Mouse (Mus musculus) T-helper 2 cell (primary cell): ENCODE results near the gene Tbc1d8.

Experiments
- in situ Hi-C: fragments of 300-600 bp; cut with MboI, MseI; formaldehyde crosslinking; loops from one replicate; pipeline ENCODE4 v1.15.1; 2025; ENCODE audit warnings: high pct_unique_total_duplicates

Gene Tbc1d8

DNA sequence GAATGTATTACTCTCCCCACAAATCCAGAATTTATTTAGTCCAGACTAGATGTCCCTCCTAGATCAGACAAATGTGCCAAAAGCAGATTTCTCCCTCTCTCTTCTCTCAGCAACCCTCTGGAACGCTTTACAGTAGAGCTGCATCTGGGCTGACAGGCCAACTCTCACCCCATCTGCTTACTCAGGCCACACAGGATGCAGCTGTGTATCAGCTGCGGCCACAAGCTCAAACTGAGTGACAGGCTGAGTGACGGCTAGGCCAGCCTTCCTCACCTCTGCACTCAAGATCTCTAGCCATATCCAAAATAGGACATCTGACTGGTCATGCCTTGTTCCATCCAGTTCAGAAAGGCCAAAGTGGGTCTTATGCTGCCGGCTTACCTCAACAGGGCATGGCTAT is 82.2 kb downstream of the Tbc1d8 start:
- in situ Hi-C loops: no loop called here

- in situ Hi-C loops: loop anchor here (5.0 kb wide), 1 partner anchor 108 kb away; no protein-coding TSS in a partner anchor
Measured at GRCm38 (mm10) chr1:39394650-39395049, 83.9 kb downstream of the Tbc1d8 start.

- in situ Hi-C loops: loop anchor here (5.0 kb wide), 1 partner anchor 108 kb away; no protein-coding TSS in a partner anchor
Measured at GRCm38 (mm10) chr1:39394096-39394495, 84.5 kb downstream of the Tbc1d8 start.

GRCm38 (mm10) chr1:39393217-39393867 is 85.2 kb downstream of the Tbc1d8 start:
- in situ Hi-C loops: loop anchor here (5.0 kb wide), 1 partner anchor 109 kb away; no protein-coding TSS in a partner anchor

GRCm38 (mm10) chr1:39392189-39392588 is 86.4 kb downstream of the Tbc1d8 start:
- in situ Hi-C loops: loop anchor here (5.0 kb wide), 1 partner anchor 110 kb away; no protein-coding TSS in a partner anchor

DNA sequence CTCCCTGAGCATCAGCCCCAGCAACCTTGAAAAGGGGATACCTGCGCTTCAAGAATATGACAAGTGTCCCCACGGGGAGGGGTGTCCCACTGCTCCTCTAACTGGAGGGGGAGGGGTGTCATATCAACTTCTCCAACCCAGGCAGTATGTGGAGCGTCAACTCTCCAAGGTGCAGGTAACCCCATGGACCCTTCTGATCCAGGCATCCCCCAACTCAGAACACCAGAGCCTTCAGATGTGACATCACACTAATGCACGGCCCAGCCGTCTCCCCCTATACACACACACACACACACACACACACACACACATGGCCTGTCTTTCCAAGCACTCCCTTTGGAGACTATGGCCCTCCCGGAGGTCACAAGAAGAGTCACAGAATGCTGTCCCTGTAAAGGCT is 86.9 kb downstream of the Tbc1d8 start:
- in situ Hi-C loops: loop anchor here (5.0 kb wide), 1 partner anchor 111 kb away; no protein-coding TSS in a partner anchor

GRCm38 (mm10) chr1:39389338-39389737 is 89.2 kb downstream of the Tbc1d8 start:
- in situ Hi-C loops: loop anchor here (5.0 kb wide), 1 partner anchor 73 kb away; no protein-coding TSS in a partner anchor

DNA sequence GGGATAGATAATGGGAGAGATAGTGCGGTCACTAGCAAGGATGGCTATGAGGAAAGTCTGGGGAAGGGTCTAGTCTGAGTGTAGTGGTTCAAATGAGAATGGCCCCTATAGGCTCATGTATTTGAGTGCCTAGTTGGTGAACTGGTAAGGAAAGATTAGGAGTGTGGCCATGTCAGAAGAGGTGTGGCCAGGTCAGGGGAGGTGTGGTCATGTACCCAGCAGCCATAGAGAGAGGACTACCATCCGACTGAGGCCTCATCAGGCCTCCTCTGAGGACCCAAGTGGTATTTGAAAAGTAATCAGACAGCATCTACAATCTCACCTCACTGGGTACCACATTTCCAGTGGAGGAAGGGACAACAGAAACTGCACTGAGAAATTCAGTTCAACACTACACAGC is 90.4 kb downstream of the Tbc1d8 start:
- in situ Hi-C loops: loop anchor here (5.0 kb wide), 1 partner anchor 74 kb away; no protein-coding TSS in a partner anchor

DNA sequence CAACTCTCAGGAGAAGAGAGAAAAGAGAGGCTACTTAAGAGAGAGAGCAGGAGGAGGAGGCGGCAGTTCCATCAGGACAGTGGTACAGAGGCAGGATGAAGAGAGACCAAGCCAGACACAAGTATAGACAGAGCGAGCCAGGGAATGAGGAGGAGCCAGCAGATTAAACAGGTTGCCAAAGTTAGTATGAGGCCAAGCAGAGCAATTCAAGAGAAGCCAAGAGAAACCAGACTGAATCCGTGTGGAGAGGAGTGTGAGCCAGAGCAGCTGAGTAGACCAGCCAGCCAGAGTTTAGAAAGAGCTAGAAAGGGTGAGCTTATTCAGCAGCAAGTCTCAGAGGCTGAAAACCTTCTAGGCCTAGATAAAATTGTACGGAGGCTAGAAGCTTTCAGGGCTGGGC is 91.1 kb downstream of the Tbc1d8 start:
- in situ Hi-C loops: loop anchor here (5.0 kb wide), 1 partner anchor 75 kb away; no protein-coding TSS in a partner anchor

GRCm38 (mm10) chr1:39386456-39386855 is 92.1 kb downstream of the Tbc1d8 start:
- in situ Hi-C loops: loop anchor here (5.0 kb wide), 1 partner anchor 76 kb away; no protein-coding TSS in a partner anchor

DNA sequence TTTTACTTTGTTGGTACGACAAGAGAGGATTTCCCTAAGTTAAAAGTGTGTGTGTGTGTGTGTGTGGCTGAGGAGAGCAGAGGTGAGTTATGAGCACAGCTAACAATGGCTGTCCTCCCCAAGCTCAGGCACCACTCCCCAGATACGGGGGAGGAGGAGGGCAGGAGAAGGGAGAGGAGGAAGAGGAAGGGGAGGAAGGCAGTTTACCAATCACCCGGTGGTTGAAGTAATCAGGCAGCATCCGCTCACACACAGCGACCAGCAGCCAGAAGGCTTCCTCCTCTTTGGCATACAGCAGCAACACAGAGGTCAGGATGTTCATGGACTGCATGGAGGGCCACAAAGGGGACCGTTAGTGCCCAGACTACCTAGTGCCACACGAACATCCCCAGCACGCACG is 93.6 kb downstream of the Tbc1d8 start:
- in situ Hi-C loops: loop anchor here (5.0 kb wide), 1 partner anchor 77 kb away; no protein-coding TSS in a partner anchor

DNA sequence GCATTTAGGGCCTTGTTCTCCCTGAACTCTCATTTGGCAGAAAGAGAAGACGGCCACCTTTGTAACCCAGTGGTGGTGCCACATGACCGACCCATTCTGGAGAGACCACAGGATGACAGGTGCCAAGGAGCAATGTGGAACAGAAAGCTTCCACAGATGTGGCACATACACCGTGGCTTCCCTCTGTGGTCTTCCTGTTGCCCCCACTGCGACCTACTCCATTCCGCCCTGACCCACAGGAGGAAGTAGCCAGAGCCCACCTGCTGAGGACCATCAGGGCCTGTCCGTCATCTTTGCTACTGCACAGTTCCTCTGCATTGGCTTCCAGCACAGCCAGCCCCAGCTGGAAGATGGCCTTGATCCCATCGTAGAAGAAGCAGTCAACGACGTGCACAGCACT is 97.5 kb downstream of the Tbc1d8 start:
- in situ Hi-C loops: no loop called here

GRCm38 (mm10) chr1:39379021-39379420 is 99.5 kb downstream of the Tbc1d8 start:
- in situ Hi-C loops: no loop called here

- in situ Hi-C loops: no loop called here
Measured at GRCm38 (mm10) chr1:39378540-39378939, 100.0 kb downstream of the Tbc1d8 start.

DNA sequence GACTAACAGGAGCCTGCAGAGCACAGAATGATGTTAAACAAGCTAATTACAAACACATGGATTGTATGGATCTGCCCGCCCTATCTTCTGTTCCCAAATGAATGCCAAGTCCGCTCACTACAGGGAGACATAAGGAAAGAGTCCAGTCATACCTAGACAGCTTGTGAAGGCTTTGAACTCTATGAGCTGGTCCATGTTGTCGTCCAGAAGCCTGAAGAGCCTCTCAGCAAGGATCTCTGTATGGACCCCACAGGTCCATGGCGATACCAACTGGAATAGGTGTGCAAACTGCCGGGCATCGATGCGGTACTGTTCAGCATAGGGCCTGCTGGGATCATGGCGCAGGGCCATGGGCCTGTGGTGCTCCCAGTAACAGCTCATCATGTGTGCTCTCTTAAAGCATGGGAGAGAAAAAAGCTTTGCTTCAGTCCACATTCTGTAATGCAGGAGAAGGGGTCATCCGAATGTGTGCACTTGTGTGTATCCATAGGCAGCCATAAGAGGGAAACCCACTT is 101.8 kb downstream of the Tbc1d8 start:
- in situ Hi-C loops: no loop called here

DNA sequence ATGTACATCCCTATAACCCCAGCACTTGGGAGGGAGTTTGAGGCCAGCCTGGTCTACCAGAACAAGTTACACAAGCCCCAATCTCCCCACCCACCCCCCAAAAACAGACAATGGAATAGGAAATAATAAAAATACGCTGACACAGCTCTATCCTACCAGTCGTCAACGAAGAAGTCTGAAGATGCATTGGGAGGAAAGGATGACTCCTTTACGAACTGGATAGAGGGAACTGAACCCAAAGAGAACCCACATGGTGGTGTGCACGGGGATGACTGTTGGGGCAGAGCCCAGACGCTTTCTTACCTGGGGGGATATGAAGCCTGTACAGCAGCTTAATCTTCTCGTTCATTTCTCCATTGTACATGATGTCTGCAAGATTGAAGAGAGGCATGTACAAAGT is 102.4 kb downstream of the Tbc1d8 start:
- in situ Hi-C loops: no loop called here

- in situ Hi-C loops: no loop called here
Measured at GRCm38 (mm10) chr1:39374231-39374809, 104.2 kb downstream of the Tbc1d8 start.

- in situ Hi-C loops: no loop called here
Measured at GRCm38 (mm10) chr1:39373378-39373777, 105.2 kb downstream of the Tbc1d8 start.

GRCm38 (mm10) chr1:39372220-39372843 is 106.2 kb downstream of the Tbc1d8 start:
- in situ Hi-C loops: no loop called here

DNA sequence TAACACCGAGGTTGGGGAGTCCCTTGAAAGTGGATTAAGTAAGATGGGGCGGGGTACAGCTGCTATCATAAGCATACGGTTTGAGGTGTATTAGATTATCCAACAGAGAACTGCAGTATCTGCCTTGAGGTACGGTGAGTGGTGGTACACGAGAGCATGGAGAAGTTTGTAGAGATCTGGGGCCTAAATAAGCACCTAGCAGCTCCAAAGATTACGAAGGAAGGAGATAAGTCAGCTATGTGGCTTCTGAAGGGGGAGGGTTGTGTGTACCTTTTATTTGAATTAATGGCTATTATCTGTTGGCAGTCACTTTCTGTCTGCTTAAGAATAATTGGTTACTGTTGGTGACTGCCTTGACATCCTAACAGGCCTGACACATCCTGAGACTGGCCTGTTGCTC is 108.1 kb downstream of the Tbc1d8 start:
- in situ Hi-C loops: no loop called here

DNA sequence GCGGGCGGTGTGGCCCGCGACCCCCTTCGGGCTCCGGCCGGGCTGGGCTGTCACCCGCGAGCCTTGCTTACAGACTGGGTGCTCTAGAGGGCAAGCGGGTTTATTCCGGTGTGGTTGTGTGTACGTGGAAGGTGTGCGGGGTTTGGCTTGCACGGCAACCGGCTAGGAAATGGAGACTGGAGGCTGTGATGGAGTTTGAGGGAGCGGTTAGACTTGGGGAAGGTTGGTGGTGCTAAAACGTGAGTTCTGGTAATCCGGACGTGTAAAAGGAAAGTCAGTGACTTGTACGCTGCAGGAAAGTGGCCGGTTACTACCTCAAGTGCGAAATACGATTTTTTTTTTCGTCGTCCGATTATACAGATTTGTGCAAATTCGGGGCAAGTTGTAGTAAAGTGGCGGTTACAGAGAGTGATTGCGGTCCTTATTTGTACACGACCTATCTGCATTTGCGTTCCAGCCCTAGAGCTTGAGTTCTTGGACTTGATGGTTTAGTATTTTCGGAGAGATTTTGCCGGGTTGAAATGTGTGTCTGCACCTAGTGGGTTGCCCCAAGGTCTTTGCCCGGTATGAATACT is 110.2 kb downstream of the Tbc1d8 start:
- in situ Hi-C loops: no loop called here
